Comparison of ENCODE assay signal across 8 mouse cellular contexts in the genomic region with DNA sequence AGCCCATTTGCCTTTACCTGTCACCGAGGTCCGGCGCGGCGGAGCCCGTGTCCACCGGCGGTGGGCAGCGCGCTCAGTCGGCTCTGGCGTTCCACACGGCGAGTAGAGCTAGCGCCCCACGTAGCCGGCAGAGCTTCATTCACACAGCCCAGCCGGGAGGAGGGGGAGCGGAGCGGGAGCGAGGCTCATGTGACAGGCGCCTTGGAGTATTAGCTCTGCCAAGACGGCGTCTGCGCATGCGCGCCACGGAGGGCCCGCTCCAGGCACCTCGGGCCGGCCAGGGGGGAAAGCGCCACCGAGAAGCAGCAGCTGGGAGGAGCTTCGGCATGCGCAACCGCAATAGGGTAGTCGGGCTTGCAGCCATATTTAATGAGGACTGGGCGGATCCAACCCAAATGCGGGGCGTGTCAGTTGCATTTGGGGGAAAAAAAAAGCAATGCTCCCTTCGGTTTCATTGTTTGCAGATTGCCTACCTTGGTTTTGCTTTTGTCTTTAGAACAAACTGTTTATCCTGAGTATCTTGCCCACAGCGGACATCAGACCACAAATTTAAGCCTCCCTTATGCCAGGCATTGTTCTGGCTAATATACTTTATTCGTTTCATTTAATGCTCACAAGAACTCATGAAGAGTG. TPM values are rescaled to one million over a fixed set of nuclear protein-coding genes. Genes with fewer than 3 reads are reported as not detected.
DNase-seq lines count a peak whose midpoint lies in the region; ATAC-seq and TF ChIP-seq lines count a peak whose summit lies in the region.

Gene Clcn5, minus strand, starts transcription at position 270 of the 633 bp plus-strand sequence.

- peak; percentile 89 for DNase-seq in CH12.LX (ENCODE audit: extremely low read depth)
- peak; percentile 81 for DNase-seq in c-Kit-positive CD71-positive TER-119-negative erythroid progenitor cells, embryonic 14.5 days (ENCODE audit: low read depth)
- DNase-seq in heart, postnatal 0 days (ENCODE audit: low spot score) = peak; percentile 90
- peak; percentile 95 to 97 for DNase-seq in kidney, postnatal 4 days

- H3K4me2 ChIP-seq in CH12.LX (ENCODE audit: insufficient read depth, low read depth, poor library complexity, severe bottlenecking) = peak within 1 kb of the TSS; percentile 61
- H3K4me2 ChIP-seq in forebrain, embryonic 12.5 days = peak within 1 kb of the TSS; percentile 55
- peak within 1 kb of the TSS; percentile 65 for H3K4me2 ChIP-seq in heart, postnatal 0 days (ENCODE audit: low read depth, low read length)
- H3K4me2 ChIP-seq in liver, embryonic 16.5 days (ENCODE audit: low read depth, low read length) = peak within 1 kb of the TSS; percentile 76
- H3K4me2 ChIP-seq in neural tube, embryonic 13.5 days = peak within 1 kb of the TSS; percentile 56

- no peak for TF ChIP-seq CTCF in CH12.LX (conservative IDR thresholded peaks at IDR 0.05 in 1 of 2, IDR thresholded peaks at IDR 0.05 in 1 of 2; ENCODE audit: low read depth in 2 of 2, low read length in 2 of 2)
- no peak for TF ChIP-seq CTCF in heart, postnatal 0 days (IDR thresholded peaks at IDR 0.05; ENCODE audit: low read depth)
- TF ChIP-seq CTCF in testis, adult 2 months (IDR thresholded peaks at IDR 0.05; ENCODE audit: control insufficient read depth, insufficient read depth, insufficient replicate concordance, low read depth, low read length) = no peak

- H3K27ac ChIP-seq in CH12.LX (ENCODE audit: insufficient read depth, low read depth) = peak within 1 kb of the TSS; percentile 49
- peak within 1 kb of the TSS; percentile 86 for H3K27ac ChIP-seq in forebrain, embryonic 12.5 days
- H3K27ac ChIP-seq in heart, postnatal 0 days (ENCODE audit: low read depth) = peak within 1 kb of the TSS; percentile 85
- H3K27ac ChIP-seq in liver, embryonic 16.5 days (ENCODE audit: low read length) = peak within 1 kb of the TSS; percentile 77
- H3K27ac ChIP-seq in neural tube, embryonic 13.5 days (replicated peaks) = peak within 1 kb of the TSS; percentile 90
- H3K27ac ChIP-seq in testis, adult 2 months (ENCODE audit: control insufficient read depth, insufficient read depth, low read depth, low read length) = peak within 1 kb of the TSS; percentile 40

- WGBS in forebrain, embryonic 12.5 days = 27% methylated on average over 37 of the region's 43 CpGs
- WGBS in heart, postnatal 0 days = 21% methylated on average over 38 of the region's 43 CpGs
- WGBS in liver, embryonic 16.5 days (ENCODE audit: insufficient replicate concordance) = 17% methylated on average over 43 of the region's 43 CpGs
- WGBS in neural tube, embryonic 13.5 days = 29% methylated on average over 40 of the region's 43 CpGs

- no peak for TF ChIP-seq RAD21 in CH12.LX (IDR thresholded peaks at IDR 0.05; ENCODE audit: low read depth, low read length)

- in situ Hi-C loops in CH12.LX (cut with MboI; ENCODE audit: low pct_ligation_motif_present, low pct_unique_long_range_greater_than_20kb, low sequenced_read_pairs) = no loop called here

- H3K27me3 ChIP-seq in CH12.LX (replicated peaks) = no peaks in the 10 kb centered on the region
- H3K27me3 ChIP-seq in forebrain, embryonic 12.5 days = no peaks in the 10 kb centered on the region
- no peaks in the 10 kb centered on the region for H3K27me3 ChIP-seq in heart, postnatal 0 days (ENCODE audit: control insufficient read depth, insufficient read depth, low read length)
- H3K27me3 ChIP-seq in liver, embryonic 16.5 days (ENCODE audit: control insufficient read depth, insufficient read depth, low read depth, low read length) = no peaks in the 10 kb centered on the region
- no peaks in the 10 kb centered on the region for H3K27me3 ChIP-seq in neural tube, embryonic 13.5 days
- no peaks in the 10 kb centered on the region for H3K27me3 ChIP-seq in testis, adult 2 months (ENCODE audit: control insufficient read depth, insufficient read depth, low read length)

- no peaks in the 10 kb centered on the region for H3K79me2 ChIP-seq in CH12.LX (replicated peaks; ENCODE audit: control insufficient read depth, extremely low read depth, insufficient read depth, poor library complexity, severe bottlenecking)

- TF ChIP-seq POLR2A in CH12.LX (IDR thresholded peaks at IDR 0.05; ENCODE audit: low read depth, low read length) = peak; percentile 67
- TF ChIP-seq POLR2A in testis, adult 2 months (IDR thresholded peaks at IDR 0.05; ENCODE audit: control insufficient read depth, low read depth, low read length) = peak; percentile 21; the same call in 1 of the 2 replicates

- peak; percentile 98 for ATAC-seq in forebrain, embryonic 12.5 days (ENCODE audit: low FRiP score)
- peak; percentile 98 for ATAC-seq in heart, postnatal 0 days (ENCODE audit: insufficient read depth, low read depth)
- peak; percentile 97 for ATAC-seq in liver, embryonic 16.5 days (ENCODE audit: low read depth)
- ATAC-seq in neural tube, embryonic 13.5 days (ENCODE audit: low read depth) = peak; percentile 96

- no peaks in the 10 kb centered on the region for H3K9me3 ChIP-seq in CH12.LX (replicated peaks; ENCODE audit: low read length)
- H3K9me3 ChIP-seq in forebrain, embryonic 12.5 days = no peaks in the 10 kb centered on the region
- no peaks in the 10 kb centered on the region for H3K9me3 ChIP-seq in heart, postnatal 0 days (replicated peaks; ENCODE audit: control insufficient read depth, low read length)
- H3K9me3 ChIP-seq in liver, embryonic 16.5 days (replicated peaks; ENCODE audit: control insufficient read depth, low read length) = no peaks in the 10 kb centered on the region
- H3K9me3 ChIP-seq in neural tube, embryonic 13.5 days = no peaks in the 10 kb centered on the region

- TF ChIP-seq EP300 in CH12.LX (IDR thresholded peaks at IDR 0.05; ENCODE audit: low read length) = no peak
- no peak for TF ChIP-seq EP300 in heart, postnatal 0 days (IDR thresholded peaks at IDR 0.05; ENCODE audit: low read depth)

- H3K4me1 ChIP-seq in CH12.LX (ENCODE audit: control insufficient read depth in 1 of 2, insufficient read depth in 2 of 2) = no peaks in the 10 kb centered on the region
- H3K4me1 ChIP-seq in forebrain, embryonic 12.5 days = no peaks in the 10 kb centered on the region; the same call in 1 of the 2 replicates
- no peaks in the 10 kb centered on the region for H3K4me1 ChIP-seq in heart, postnatal 0 days (ENCODE audit: control insufficient read depth, insufficient read depth)
- H3K4me1 ChIP-seq in liver, embryonic 16.5 days (ENCODE audit: control insufficient read depth, low read depth, low read length) = no peaks in the 10 kb centered on the region
- peaks cover 9% of the 10 kb centered on the region for H3K4me1 ChIP-seq in neural tube, embryonic 13.5 days (replicated peaks)
- no peaks in the 10 kb centered on the region; the same call in 1 of the 2 replicates for H3K4me1 ChIP-seq in testis, adult 2 months (ENCODE audit: control insufficient read depth, insufficient read depth, low read length)

- H3K36me3 ChIP-seq in CH12.LX (replicated peaks in 1 of 2; ENCODE audit: control insufficient read depth in 1 of 2, insufficient read depth in 1 of 2, low read length in 1 of 2) = peaks cover 0 to 2% of the 10 kb centered on the region in 2 experiments
- H3K36me3 ChIP-seq in forebrain, embryonic 12.5 days (replicated peaks) = no peaks in the 10 kb centered on the region
- H3K36me3 ChIP-seq in heart, postnatal 0 days (replicated peaks; ENCODE audit: control insufficient read depth, insufficient read depth, low read length) = no peaks in the 10 kb centered on the region
- no peaks in the 10 kb centered on the region for H3K36me3 ChIP-seq in liver, embryonic 16.5 days (ENCODE audit: control insufficient read depth, insufficient read depth)
- no peaks in the 10 kb centered on the region for H3K36me3 ChIP-seq in neural tube, embryonic 13.5 days
- no peaks in the 10 kb centered on the region for H3K36me3 ChIP-seq in testis, adult 2 months (ENCODE audit: control insufficient read depth, insufficient read depth, low read length)

- peak within 1 kb of the TSS; percentile 80 for H3K9ac ChIP-seq in CH12.LX (ENCODE audit: insufficient read depth, low read depth)
- H3K9ac ChIP-seq in forebrain, embryonic 12.5 days = peak within 1 kb of the TSS; percentile 70
- H3K9ac ChIP-seq in heart, postnatal 0 days (replicated peaks; ENCODE audit: low read depth, low read length) = peak within 1 kb of the TSS; percentile 78
- peak within 1 kb of the TSS; percentile 72 for H3K9ac ChIP-seq in liver, embryonic 16.5 days (ENCODE audit: low read depth, low read length)
- peak within 1 kb of the TSS; percentile 75 for H3K9ac ChIP-seq in neural tube, embryonic 13.5 days

- peak within 1 kb of the TSS; percentile 56 to 82 (median 68) for H3K4me3 ChIP-seq in CH12.LX (replicated peaks in 1 of 3; ENCODE audit: low read depth in 2 of 3, low read length in 2 of 3, poor library complexity in 1 of 3)
- peak within 1 kb of the TSS; percentile 54 for H3K4me3 ChIP-seq in forebrain, embryonic 12.5 days (replicated peaks)
- H3K4me3 ChIP-seq in heart, postnatal 0 days (ENCODE audit: low read depth, low read length) = peak within 1 kb of the TSS; percentile 64
- peak within 1 kb of the TSS; percentile 71 for H3K4me3 ChIP-seq in liver, embryonic 16.5 days (ENCODE audit: low read depth, low read length)
- peak within 1 kb of the TSS; percentile 55 for H3K4me3 ChIP-seq in neural tube, embryonic 13.5 days
- H3K4me3 ChIP-seq in testis, adult 2 months (ENCODE audit: control insufficient read depth, low read depth, low read length) = peak within 1 kb of the TSS; percentile 79

- dilution Hi-C loops in CH12.LX (cut with MboI; ENCODE audit: extremely low pct_ligation_motif_present, extremely low pct_unique_long_range_greater_than_20kb, low sequenced_read_pairs) = no loop called here

TF ChIP-seq in CH12.LX, 34 proteins besides CTCF, POLR2A, EP300 and RAD21 (continues in another document):
- peak; percentile 53 for TF ChIP-seq USF1 (IDR thresholded peaks at IDR 0.05; ENCODE audit: low read depth, low read length)
- TF ChIP-seq E2F4 (IDR thresholded peaks at IDR 0.05; ENCODE audit: insufficient replicate concordance, low read depth, low read length) = no peak
- peak; percentile 46; the same call in 1 of the 2 replicates for TF ChIP-seq MXI1 (IDR thresholded peaks at IDR 0.05; ENCODE audit: low read depth, low read length)
- TF ChIP-seq IRF4 (IDR thresholded peaks at IDR 0.05; ENCODE audit: low read depth, low read length) = 0 out of 2 replicates have a peak, but pooled peaks have one; percentile 8
- peak; percentile 44; the same call in 1 of the 2 replicates for TF ChIP-seq ZMIZ1 (IDR thresholded peaks at IDR 0.05; ENCODE audit: low read depth, low read length)

RNA-seq across cellular contexts. Expression of gene Clcn5, which starts in this region (rescaled TPM):
- total RNA-seq in CH12.LX (2012; rRNA removed) = 10.3 and 11.0 TPM in 2 replicates
- 6.9 and 7.5 TPM in 2 replicates for total RNA-seq in CH12.LX (2014; rRNA removed)
- polyA plus RNA-seq in CH12.LX (2012; ENCODE audit: insufficient read length, low read depth) = 8.4 and 10.2 TPM in 2 replicates
- 13.2 and 13.4 TPM in 2 replicates for polyA plus RNA-seq in forebrain, embryonic 12.5 days (2016; fragmentation: Nextera tagmentation; extraction: Ambion mirVana)
- total RNA-seq in heart, postnatal 0 days (2014; rRNA removed; ENCODE audit: low replicate concordance) = 22.8 and 41.5 TPM in 2 replicates
- polyA plus RNA-seq in heart, postnatal 0 days (2015; fragmentation: Nextera tagmentation; extraction: Ambion mirVana) = 3.5 and 6.6 TPM in 2 replicates
- polyA plus RNA-seq in liver, embryonic 16.5 days (2015; fragmentation: Nextera tagmentation; extraction: Ambion mirVana) = 3.3 and 3.4 TPM in 2 replicates
- 8.4 and 10.1 TPM in 2 replicates for polyA plus RNA-seq in neural tube, embryonic 13.5 days (2015; fragmentation: Nextera tagmentation; extraction: Ambion mirVana)
- 1.5 and 2.4 TPM in 2 replicates for polyA plus RNA-seq in testis, adult 2 months (2012; rRNA removed)

Comparison
In these comparisons a context has a peak if more than half of its experiments do, and no peak if none do; other contexts are left out.
1. Peak in every context shown above with its lines: DNase-seq, ATAC-seq, H3K4me3 ChIP-seq and H3K27ac ChIP-seq.
2. H3K27ac ChIP-seq: peak in every context shown above with its lines; median percentile 90 in neural tube, embryonic 13.5 days; 86 in forebrain, embryonic 12.5 days; 85 in heart, postnatal 0 days; 77 in liver, embryonic 16.5 days; 49 in CH12.LX; 40 in testis, adult 2 months.